ENCODE assay signal across 9 mouse cellular contexts in genomic region chr10:103141532-103141931, GRCm38 (mm10).
DNase-seq lines count a peak whose midpoint lies in the region; ATAC-seq and TF ChIP-seq lines count a peak whose summit lies in the region.
"Had no signal": no experiment of that assay in that cellular context is flagged by ENCODE, and none has a peak within 500 bp of the region (broad histone marks: within the 10 kb centered on the region; RNA-seq: fewer than 3 reads in every experiment).

No protein-coding gene starts in this region.

- no peak overlapping the region for H3K4me2 ChIP-seq in midbrain, embryonic 11.5 days
- H3K4me2 ChIP-seq in hindbrain, postnatal 0 days (ENCODE audit: low read depth, low read length) = no peak overlapping the region

- WGBS in midbrain, embryonic 11.5 days = 48% methylated on average over 6 of the region's 6 CpGs
- 52% methylated on average over 6 of the region's 6 CpGs for WGBS in midbrain, embryonic 10.5 days
- WGBS in hindbrain, postnatal 0 days = 46% methylated on average over 6 of the region's 6 CpGs

- peak; percentile 66 for ATAC-seq in midbrain, embryonic 11.5 days (ENCODE audit: low FRiP score)
- ATAC-seq in hindbrain, postnatal 0 days = no peak

- no peak overlapping the region for H3K9ac ChIP-seq in midbrain, embryonic 11.5 days (ENCODE audit: low read length)
- H3K9ac ChIP-seq in hindbrain, postnatal 0 days (replicated peaks; ENCODE audit: low read length) = no peak overlapping the region

- no peak overlapping the region for H3K27ac ChIP-seq in midbrain, embryonic 11.5 days (ENCODE audit: low read depth, low read length)
- H3K27ac ChIP-seq in midbrain, embryonic 10.5 days (replicated peaks) = no peak overlapping the region
- H3K27ac ChIP-seq in hindbrain, postnatal 0 days = no peak overlapping the region

- H3K9me3 ChIP-seq in midbrain, embryonic 11.5 days (ENCODE audit: control insufficient read depth, low read length) = no peaks in the 10 kb centered on the region
- no peaks in the 10 kb centered on the region for H3K9me3 ChIP-seq in midbrain, embryonic 10.5 days (replicated peaks)
- no peaks in the 10 kb centered on the region for H3K9me3 ChIP-seq in hindbrain, postnatal 0 days (ENCODE audit: low read length)

- H3K27me3 ChIP-seq in midbrain, embryonic 11.5 days (ENCODE audit: control insufficient read depth, insufficient read depth, low read length) = no peaks in the 10 kb centered on the region
- no peaks in the 10 kb centered on the region for H3K27me3 ChIP-seq in midbrain, embryonic 10.5 days (ENCODE audit: low read depth, poor library complexity, severe bottlenecking)
- H3K27me3 ChIP-seq in hindbrain, postnatal 0 days (ENCODE audit: insufficient read depth, low read length) = no peaks in the 10 kb centered on the region

- H3K4me1 ChIP-seq in midbrain, embryonic 11.5 days (ENCODE audit: control insufficient read depth, insufficient read depth, low read length) = no peaks in the 10 kb centered on the region
- no peaks in the 10 kb centered on the region for H3K4me1 ChIP-seq in midbrain, embryonic 10.5 days
- no peaks in the 10 kb centered on the region for H3K4me1 ChIP-seq in hindbrain, postnatal 0 days (ENCODE audit: insufficient read depth, low read length)

- H3K36me3 ChIP-seq in midbrain, embryonic 11.5 days (ENCODE audit: control insufficient read depth, insufficient read depth, low read length) = no peaks in the 10 kb centered on the region
- H3K36me3 ChIP-seq in midbrain, embryonic 10.5 days = no peaks in the 10 kb centered on the region
- no peaks in the 10 kb centered on the region for H3K36me3 ChIP-seq in hindbrain, postnatal 0 days (ENCODE audit: insufficient read depth, low read length)

- peak; percentile 56 for TF ChIP-seq CTCF in hindbrain, postnatal 0 days (IDR thresholded peaks at IDR 0.05; ENCODE audit: low read depth)

- H3K4me3 ChIP-seq in midbrain, embryonic 11.5 days (ENCODE audit: low read depth, low read length) = no peak overlapping the region
- no peak overlapping the region for H3K4me3 ChIP-seq in midbrain, embryonic 10.5 days
- H3K4me3 ChIP-seq in hindbrain, postnatal 0 days (ENCODE audit: low read length) = no peak overlapping the region

- peak; percentile 38 to 44 for DNase-seq in cerebellum, postnatal 10 days
- DNase-seq in cerebellum, postnatal 36 days = no peak
- peak; percentile 86 for DNase-seq in midbrain, embryonic 11.5 days (ENCODE audit: low spot score, missing footprints)
- DNase-seq in midbrain, embryonic 10.5 days (ENCODE audit: low spot score) = no peak
- DNase-seq in hindbrain, postnatal 0 days (ENCODE audit: low spot score) = peak; percentile 75
- DNase-seq in right cerebral cortex, postnatal 14 days = peak; percentile 11
- no peak for DNase-seq in T-cell, adult 2 months (ENCODE audit: low spot score)
- no peak for DNase-seq in cerebellum, adult 11-12 months
- DNase-seq: B cell, adult 2 months had no signal

Comparison
In these comparisons a context has a peak if more than half of its experiments do, and no peak if none do; other contexts are left out.
1. DNase-seq: peak in cerebellum, postnatal 10 days (2 of 2), midbrain, embryonic 11.5 days (single experiment), hindbrain, postnatal 0 days (single experiment) and right cerebral cortex, postnatal 14 days (single experiment); none in cerebellum, postnatal 36 days (0 of 2), midbrain, embryonic 10.5 days (single experiment), T-cell, adult 2 months (single experiment) and cerebellum, adult 11-12 months (single experiment).